Mouse (Mus musculus) layer of hippocampus, adult 9-11 months (tissue): ENCODE data around the gene Rxfp3.
"Not testable (repeated sequence)": the region's sequence is repeated elsewhere in the genome, so short reads cannot be mapped to it uniquely, and the experiment has no call there.

Experiments
- DNase-seq: peaks from one replicate; pipeline ENCODE4 v3.0.0; 2022

The Rxfp3 gene

GRCm38 (mm10) chr15:11035947-11036474 is 1.8 kb downstream of the Rxfp3 start:
- no peak for DNase-seq

- no peak for DNase-seq
Observed at GRCm38 (mm10) chr15:11030188-11030587, 7.6 kb downstream of the Rxfp3 start.

- no peak for DNase-seq
Observed at GRCm38 (mm10) chr15:11026801-11027561, 10.8 kb downstream of the Rxfp3 start.

GRCm38 (mm10) chr15:11014931-11015330 is 22.9 kb downstream of the Rxfp3 start:
- DNase-seq = no peak

- no peak for DNase-seq
Observed at GRCm38 (mm10) chr15:11010976-11011548, 26.7 kb downstream of the Rxfp3 start.

GRCm38 (mm10) chr15:11008756-11009155 is 29.0 kb downstream of the Rxfp3 start:
- no peak for DNase-seq

- no peak for DNase-seq
Observed at GRCm38 (mm10) chr15:11004646-11005045, 33.1 kb downstream of the Rxfp3 start.

- no peak for DNase-seq
Observed at GRCm38 (mm10) chr15:11003791-11004190, 34.0 kb downstream of the Rxfp3 start.

- DNase-seq = no peak
Observed at GRCm38 (mm10) chr15:11000421-11000820, 37.4 kb downstream of the Rxfp3 start, which contains the start of gene Slc45a2. Gene Slc45a2 (plus strand): TSS chr15:11000721.

GRCm38 (mm10) chr15:10999832-11000231 is 38.0 kb downstream of the Rxfp3 start:
- no peak for DNase-seq

GRCm38 (mm10) chr15:10991566-10991965 is 46.2 kb downstream of the Rxfp3 start:
- no peak for DNase-seq

- DNase-seq = no peak
Observed at GRCm38 (mm10) chr15:10990411-10990810, 47.4 kb downstream of the Rxfp3 start.

- DNase-seq = not testable (repeated sequence)
Observed at GRCm38 (mm10) chr15:10986477-10986876, 51.3 kb downstream of the Rxfp3 start.

GRCm38 (mm10) chr15:10985756-10986155 is 52.0 kb downstream of the Rxfp3 start:
- no peak for DNase-seq
